Mouse (Mus musculus) kidney, adult 2 months (tissue): ENCODE data around the gene Eif3m. TPM values are rescaled to one million over a fixed set of nuclear protein-coding genes. Genes with fewer than 3 reads are reported as not detected.

Experiments
- DNase-seq: peaks from one replicate; pipeline ENCODE4 v3.0.0; 2021
- H3K27ac ChIP-seq: fragments of 200-500 bp; 2 replicates; pipeline ENCODE4 v1.5.1; 2012; ENCODE audit warnings: low read depth, low read length, control low read depth, inconsistent platforms; ENCODE audit not compliant: insufficient read depth
- H3K27me3 ChIP-seq: fragments of 200-500 bp; replicated peaks from 2 replicates; pipeline ENCODE4 v1.6.1; 2012; ENCODE audit warnings: mild to moderate bottlenecking, moderate library complexity, low read length, inconsistent platforms; ENCODE audit not compliant: control insufficient read depth, insufficient read depth
- H3K36me3 ChIP-seq: fragments of 200-500 bp; 2 replicates; pipeline ENCODE4 v1.6.1; 2012; ENCODE audit warnings: mild to moderate bottlenecking, moderate library complexity, low read length, inconsistent platforms; ENCODE audit not compliant: control insufficient read depth, insufficient read depth
- H3K4me1 ChIP-seq: fragments of 200-500 bp; 2 replicates; pipeline ENCODE4 v1.6.1; 2011; ENCODE audit warnings: low read length; ENCODE audit not compliant: control insufficient read depth, insufficient read depth
- H3K4me3 ChIP-seq: fragments of 200-500 bp; 2 replicates; pipeline ENCODE4 v1.5.1; 2011; ENCODE audit warnings: mild to moderate bottlenecking, low read depth, low read length, control low read depth; ENCODE audit not compliant: insufficient read depth
- CTCF ChIP-seq: fragments of 200-500 bp; conservative IDR thresholded peaks from 2 replicates; pipeline ENCODE4 v1.5.1; 2011; ENCODE audit warnings: low read depth, mild to moderate bottlenecking, control low read depth, low read length, moderate library complexity, mixed read lengths; ENCODE audit not compliant: insufficient read depth, insufficient read length
- POLR2A ChIP-seq: fragments of 200-500 bp; IDR thresholded peaks from one replicate; pipeline ENCODE4 v1.6.1; 2011; ENCODE audit warnings: low read depth, low read length, control low read depth
- WGBS: fragments of 180-500 bp; shearing (Covaris S2); methylation state at CpG from one replicate; pipeline ENCODE4 v1.1.7; 2018; 5-methylcytosine and 5-hydroxymethylcytosine counted together
- polyA plus RNA-seq: library from polyadenylated mRNA; depleted of rRNA; stranded (reverse); fragments of >200 nt; gene quantifications from 2 replicates; pipeline ENCODE4 v1.2.3, GENCODE M21; 2012

Gene Eif3m
- polyA plus RNA-seq, 1 experiment: 44.4 TPM

DNA sequence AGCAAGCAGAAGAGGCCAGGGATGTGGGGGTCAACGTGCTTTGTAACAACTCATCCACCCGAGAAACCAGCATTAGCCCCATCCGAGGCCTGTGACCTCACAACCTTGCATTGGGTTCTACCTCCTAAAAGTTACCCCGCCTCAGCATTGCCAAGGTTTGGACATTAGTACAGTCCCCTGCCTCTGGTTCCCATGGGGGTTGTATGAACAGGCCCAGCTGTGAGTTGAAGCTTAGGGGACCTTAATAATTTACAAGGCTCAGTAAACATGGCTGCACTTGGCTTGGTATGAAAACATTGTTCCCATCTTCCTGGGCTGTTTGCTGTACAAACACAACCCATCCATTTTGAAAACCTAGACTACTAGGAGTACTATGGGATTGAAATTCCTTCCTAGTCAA, 6.9 kb upstream of the Eif3m start:
- no peak for TF ChIP-seq CTCF
- TF ChIP-seq POLR2A: no peak
- Histone ChIP-seq H3K36me3 (no peaks in the 10 kb centered on the region), H3K27me3 (no peaks in the 10 kb centered on the region; the same call in 1 of the 2 replicates), H3K27ac (peak overlapping the region; percentile 14; the same call in 1 of the 2 replicates), H3K4me3 (no peak overlapping the region), H3K4me1 (no peaks in the 10 kb centered on the region)
- 68% methylated on average over 4 of the region's 4 CpGs for WGBS
- no peak for DNase-seq

DNA sequence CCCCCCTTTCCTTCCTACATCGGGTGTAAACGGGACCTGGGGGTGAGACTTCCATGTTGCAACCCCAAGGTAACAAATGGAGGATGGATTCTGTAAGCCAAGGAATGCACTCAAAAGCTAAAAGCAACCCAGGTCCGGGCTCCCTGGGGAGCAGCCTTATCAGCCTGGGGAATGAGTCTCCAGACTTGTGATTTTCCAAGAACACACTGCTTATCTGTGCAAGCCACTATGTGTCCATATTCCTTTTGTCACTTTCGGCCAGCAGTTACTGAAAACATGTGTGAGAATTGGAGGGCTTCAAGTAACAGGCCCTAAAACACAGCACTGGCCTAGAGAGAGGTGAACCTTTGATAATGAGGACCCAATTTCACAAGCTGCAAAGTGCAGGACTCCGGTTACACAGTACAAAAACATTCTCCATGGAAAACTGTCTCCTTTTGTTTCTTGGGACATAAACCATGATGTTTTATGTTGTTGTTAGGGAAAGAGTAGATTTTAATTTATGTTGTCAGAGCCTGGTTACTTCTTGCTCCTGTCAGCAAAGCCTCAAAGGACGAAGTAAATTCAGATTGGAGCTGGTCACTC, 6.2 kb upstream of the Eif3m start:
- no peak overlapping the region for H3K27ac ChIP-seq
- no peaks in the 10 kb centered on the region; the same call in 1 of the 2 replicates for H3K27me3 ChIP-seq
- no peak for DNase-seq
- no peak overlapping the region for H3K4me3 ChIP-seq
- no peaks in the 10 kb centered on the region for H3K4me1 ChIP-seq
- no peaks in the 10 kb centered on the region for H3K36me3 ChIP-seq
- 54% methylated on average over 6 of the region's 6 CpGs for WGBS
- no peak for TF ChIP-seq CTCF

DNA sequence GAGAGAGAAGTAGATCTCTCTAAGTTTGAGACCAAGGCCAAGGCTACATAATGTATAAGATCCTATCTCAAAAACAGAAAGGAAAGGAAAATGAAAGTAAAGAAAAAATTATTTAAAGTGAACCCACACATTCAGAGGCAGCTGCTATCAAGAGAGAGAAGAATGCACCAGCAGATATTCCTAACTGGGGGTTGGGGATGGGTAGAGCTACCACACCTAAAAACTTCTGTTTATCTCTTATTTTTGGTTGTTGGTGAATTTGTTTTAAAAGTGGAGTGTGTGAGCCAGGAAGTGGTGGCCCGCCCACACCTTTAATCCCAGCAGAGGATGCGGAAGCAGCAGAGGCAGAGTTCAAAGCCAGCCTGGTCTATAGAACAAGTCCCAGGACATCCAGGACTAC, 5.0 kb upstream of the Eif3m start:
- Histone ChIP-seq H3K36me3 (no peaks in the 10 kb centered on the region), H3K27ac (no peak overlapping the region), H3K4me1 (peaks cover 2% of the 10 kb centered on the region; the same call in 1 of the 2 replicates), H3K27me3 (no peaks in the 10 kb centered on the region; the same call in 1 of the 2 replicates), H3K4me3 (no peak overlapping the region)
- TF ChIP-seq CTCF (no peak), POLR2A (no peak)
- 89% methylated on average over 2 of the region's 2 CpGs for WGBS
- DNase-seq: no peak

DNA sequence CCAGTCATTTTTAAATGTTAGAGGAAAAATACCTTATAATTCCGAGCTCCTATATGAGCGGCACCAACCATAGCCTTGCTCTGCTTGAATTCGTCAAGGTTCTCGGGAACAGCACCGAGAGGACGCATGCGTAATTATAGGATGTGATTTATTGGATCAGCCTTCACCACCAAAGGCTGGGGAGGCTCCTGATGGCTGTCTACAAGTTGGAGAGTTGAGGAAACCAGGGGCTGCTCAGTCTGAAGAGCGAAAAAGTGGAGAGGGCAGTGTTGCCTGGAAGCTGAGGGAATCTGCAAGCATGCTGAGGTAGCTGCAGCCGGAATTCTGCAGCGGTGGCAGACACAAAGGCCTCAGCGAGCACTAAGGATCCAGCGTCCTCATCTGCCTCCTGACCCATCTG, 4.4 kb upstream of the Eif3m start:
- no peak for DNase-seq
- Histone ChIP-seq H3K27ac (no peak overlapping the region), H3K27me3 (no peaks in the 10 kb centered on the region; the same call in 1 of the 2 replicates), H3K4me3 (no peak overlapping the region), H3K4me1 (peaks cover 2% of the 10 kb centered on the region; the same call in 1 of the 2 replicates), H3K36me3 (no peaks in the 10 kb centered on the region)
- 54% methylated on average over 12 of the region's 12 CpGs for WGBS
- TF ChIP-seq POLR2A: no peak
- no peak for TF ChIP-seq CTCF

DNA sequence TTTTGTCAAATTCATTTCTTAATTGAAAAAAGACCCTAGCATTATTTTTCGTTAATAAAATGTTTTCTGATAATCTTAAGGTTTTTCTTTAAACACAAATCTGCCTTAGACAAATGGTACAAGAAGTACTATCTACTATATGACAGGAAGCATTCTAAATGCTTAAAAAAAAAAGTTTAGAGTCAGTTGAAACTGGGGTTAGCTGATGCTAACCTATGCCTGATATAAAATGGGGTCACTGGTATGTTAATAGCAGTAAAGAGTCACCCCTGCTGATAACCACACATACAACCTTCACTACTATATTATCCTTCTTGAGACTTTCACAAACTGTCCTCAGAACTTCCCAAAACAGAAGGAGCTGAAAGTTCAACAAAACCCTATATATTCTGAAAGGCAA, 2.6 kb upstream of the Eif3m start:
- Histone ChIP-seq H3K27me3 (no peaks in the 10 kb centered on the region; the same call in 1 of the 2 replicates), H3K36me3 (no peaks in the 10 kb centered on the region), H3K4me3 (no peak overlapping the region), H3K4me1 (peaks cover 8% of the 10 kb centered on the region; the same call in 1 of the 2 replicates), H3K27ac (no peak overlapping the region)
- DNase-seq: no peak
- WGBS: 97% methylated on average over 1 of the region's 1 CpGs
- TF ChIP-seq CTCF: no peak
- TF ChIP-seq POLR2A: no peak

DNA sequence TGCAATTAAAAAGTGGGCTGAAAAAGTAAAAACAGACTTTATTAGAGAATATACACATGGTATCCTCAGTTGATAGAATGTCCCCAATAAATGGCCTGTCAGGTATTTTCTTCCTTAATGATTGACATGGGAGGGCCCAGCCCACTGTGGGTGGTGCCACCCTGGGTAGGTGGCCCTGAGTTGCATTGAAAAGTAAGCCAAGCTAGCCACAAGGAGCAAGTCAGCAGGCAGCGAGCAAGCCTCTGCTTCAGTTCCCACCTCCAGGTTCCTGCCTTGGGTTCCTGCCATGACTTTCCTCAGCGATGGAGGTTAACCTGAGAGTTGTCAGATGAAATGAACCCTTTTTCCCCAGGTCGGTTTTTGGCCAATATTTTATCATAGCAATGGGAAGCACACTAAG, 922 bp upstream of the Eif3m start:
- no peak overlapping the region for H3K4me3 ChIP-seq
- DNase-seq: peak; percentile 48
- H3K27me3 ChIP-seq: no peaks in the 10 kb centered on the region; the same call in 1 of the 2 replicates
- no peak overlapping the region for H3K27ac ChIP-seq
- 72% methylated on average over 3 of the region's 3 CpGs for WGBS
- TF ChIP-seq CTCF: no peak
- peaks cover 10% of the 10 kb centered on the region; the same call in 1 of the 2 replicates for H3K4me1 ChIP-seq
- H3K36me3 ChIP-seq: peaks cover under 1% of the 10 kb centered on the region; the same call in 1 of the 2 replicates

DNA sequence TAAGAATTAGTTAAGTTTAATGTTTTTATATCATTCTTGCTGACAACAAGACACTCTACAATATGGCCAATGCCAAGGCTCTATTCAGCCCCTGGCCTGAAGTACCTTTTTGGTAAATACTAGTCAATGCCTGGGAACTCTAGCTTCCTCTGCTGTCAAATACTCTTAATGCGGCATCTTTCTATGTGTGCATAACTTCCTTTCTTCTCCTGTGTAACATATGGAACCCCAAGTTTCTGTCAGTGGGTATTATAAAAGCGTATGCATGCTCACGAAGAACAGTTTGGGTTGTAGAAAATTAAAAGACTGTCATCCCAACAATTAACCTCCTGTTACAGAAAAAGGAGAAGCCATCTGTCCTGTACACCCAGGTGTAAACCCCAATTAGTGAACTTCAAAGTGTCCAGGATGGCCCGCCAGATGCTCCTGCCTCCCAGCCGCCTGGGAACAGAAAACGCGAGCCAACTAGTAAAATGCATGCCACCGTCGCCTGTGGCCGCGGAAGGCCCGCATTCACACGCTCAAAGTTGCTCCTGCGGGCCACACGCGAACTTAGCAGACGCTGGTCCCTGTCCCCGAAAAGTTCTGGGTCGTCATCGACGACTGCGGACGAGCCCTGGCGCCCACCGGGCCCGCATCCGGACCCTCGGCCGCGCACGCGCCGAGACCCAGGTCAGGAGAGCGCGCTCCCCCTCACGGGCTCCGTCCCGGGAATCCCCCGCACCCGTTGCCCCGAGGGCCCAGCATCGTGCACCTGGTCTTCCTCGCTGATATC, 501 bp downstream of the Eif3m start:
- Histone ChIP-seq H3K4me1 (peaks cover 10% of the 10 kb centered on the region; the same call in 1 of the 2 replicates), H3K27me3 (no peaks in the 10 kb centered on the region), H3K36me3 (peaks cover 5% of the 10 kb centered on the region), H3K27ac (peak overlapping the region; percentile 17; the same call in 1 of the 2 replicates), H3K4me3 (peak overlapping the region; percentile 77)
- DNase-seq: no peak
- WGBS: under 1% methylated on average over 43 of the region's 43 CpGs
- TF ChIP-seq CTCF: no peak
- no peak for TF ChIP-seq POLR2A
